Mouse (Mus musculus) liver, postnatal 0 days (tissue): ENCODE results near the gene Sgms1. TPM values are rescaled to one million over a fixed set of nuclear protein-coding genes. Genes with fewer than 3 reads are reported as not detected.

ENCODE experiments used
- ATAC-seq: fragments of 200-750 bp; cut with Nextera tagmentation; 2 replicates; pipeline ENCODE4 v1.8.0; 2017; ENCODE audit warnings: mild to moderate bottlenecking, moderate library complexity
- DNase-seq: peaks from one replicate; pipeline ENCODE4 v3.0.0-alpha.2; 2016
- H3K27ac ChIP-seq: fragments of 300-500 bp; sonication (generic); 2 replicates; pipeline ENCODE4 v1.5.1; 2014; ENCODE audit warnings: antibody characterized with exemption, moderate library complexity, mild to moderate bottlenecking, low read depth
- H3K27me3 ChIP-seq: fragments of 300-500 bp; sonication (generic); 2 replicates; pipeline ENCODE4 v1.6.1; 2014; ENCODE audit warnings: low read length, control low read depth, mixed read lengths; ENCODE audit not compliant: insufficient read depth
- H3K36me3 ChIP-seq: fragments of 300-500 bp; sonication (generic); replicated peaks from 2 replicates; pipeline ENCODE4 v1.6.1; 2014; ENCODE audit warnings: mild to moderate bottlenecking, control low read depth, low read length, moderate library complexity, mixed read lengths; ENCODE audit not compliant: insufficient read depth
- H3K4me1 ChIP-seq: fragments of 300-500 bp; sonication (generic); 2 replicates; pipeline ENCODE4 v1.6.1; 2014; ENCODE audit warnings: antibody characterized with exemption, mild to moderate bottlenecking, control low read depth; ENCODE audit not compliant: insufficient read depth
- H3K4me2 ChIP-seq: fragments of 300-500 bp; sonication (generic); 2 replicates; pipeline ENCODE4 v1.6.1; 2014; ENCODE audit warnings: low read depth, mild to moderate bottlenecking, low read length, moderate library complexity, mixed read lengths
- H3K4me3 ChIP-seq: fragments of 300-500 bp; sonication (generic); 2 replicates; pipeline ENCODE4 v1.5.1; 2014; ENCODE audit warnings: low read depth, low read length
- H3K9ac ChIP-seq: fragments of 300-500 bp; sonication (generic); replicated peaks from 2 replicates; pipeline ENCODE4 v1.6.1; 2014; ENCODE audit warnings: mild to moderate bottlenecking, moderate library complexity
- H3K9me3 ChIP-seq: fragments of 300-500 bp; sonication (generic); 2 replicates; pipeline ENCODE4 v1.6.1; 2016; ENCODE audit warnings: mild to moderate bottlenecking, control low read depth, low read length, mixed read lengths
- CTCF ChIP-seq: sonication (generic); IDR thresholded peaks from 2 replicates; pipeline ENCODE4 v1.5.1; 2016; ENCODE audit warnings: antibody characterized with exemption, low read depth
- EP300 ChIP-seq: IDR thresholded peaks from 2 replicates; pipeline ENCODE4 v1.6.1; 2016; ENCODE audit warnings: antibody characterized with exemption, low read depth, mild to moderate bottlenecking
- WGBS: fragments of 180-500 bp; shearing (Covaris S2); extraction: QIAGEN DNeasy Blood & Tissue Kit; methylation state at CpG from one replicate; pipeline ENCODE4 v1.1.7; 2014; ENCODE audit not compliant: insufficient replicate concordance; 5-methylcytosine and 5-hydroxymethylcytosine counted together
- polyA plus RNA-seq: library from polyadenylated mRNA; unstranded; fragments of >200 nt; fragmentation: Nextera tagmentation; extraction: Ambion mirVana; gene quantifications from 2 replicates; pipeline ENCODE4 v1.2.1, GENCODE M21; 2015

The Sgms1 gene
- polyA plus RNA-seq, 1 experiment from 2014 or later: 16.0 TPM

GRCm38 (mm10) chr19:32343937-32344737 is 45.4 kb downstream of the Sgms1 start:
- Histone ChIP-seq H3K4me3 (peak overlapping the region; percentile 24), H3K9me3 (no peaks in the 10 kb centered on the region), H3K9ac (peak overlapping the region; percentile 32), H3K4me2 (peak overlapping the region; percentile 52), H3K27me3 (no peaks in the 10 kb centered on the region), H3K4me1 (peaks cover 24% of the 10 kb centered on the region), H3K36me3 (no peaks in the 10 kb centered on the region), H3K27ac (peak overlapping the region; percentile 62)
- no peak for TF ChIP-seq CTCF
- no peak for TF ChIP-seq EP300
- WGBS: 50% methylated on average over 17 of the region's 17 CpGs
- DNase-seq: no peak
- ATAC-seq: peak; percentile 25; the same call in 1 of the 2 replicates

GRCm38 (mm10) chr19:32342436-32342835 is 47.1 kb downstream of the Sgms1 start:
- no peaks in the 10 kb centered on the region for H3K36me3 ChIP-seq
- H3K27me3 ChIP-seq: no peaks in the 10 kb centered on the region
- no peak for TF ChIP-seq CTCF
- TF ChIP-seq EP300: no peak
- DNase-seq: no peak
- ATAC-seq: no peak
- no peak overlapping the region for H3K27ac ChIP-seq
- H3K4me1 ChIP-seq: peaks cover 27% of the 10 kb centered on the region
- WGBS: 62% methylated on average over 5 of the region's 5 CpGs
- H3K4me2 ChIP-seq: no peak overlapping the region
- no peak overlapping the region for H3K9ac ChIP-seq
- H3K9me3 ChIP-seq: no peaks in the 10 kb centered on the region
- no peak overlapping the region for H3K4me3 ChIP-seq

- no peak for DNase-seq
- H3K4me1 ChIP-seq: peaks cover 21% of the 10 kb centered on the region
- H3K27me3 ChIP-seq: no peaks in the 10 kb centered on the region
- H3K9me3 ChIP-seq: no peaks in the 10 kb centered on the region
- no peaks in the 10 kb centered on the region for H3K36me3 ChIP-seq
- no peak for TF ChIP-seq CTCF
- TF ChIP-seq EP300: no peak
- H3K27ac ChIP-seq: no peak overlapping the region
- ATAC-seq: no peak
- 59% methylated on average over 2 of the region's 2 CpGs for WGBS
- H3K9ac ChIP-seq: no peak overlapping the region
- H3K4me3 ChIP-seq: no peak overlapping the region
- no peak overlapping the region for H3K4me2 ChIP-seq
Measured at GRCm38 (mm10) chr19:32341091-32341490, 48.4 kb downstream of the Sgms1 start.

GRCm38 (mm10) chr19:32340168-32340567 is 49.3 kb downstream of the Sgms1 start:
- Histone ChIP-seq H3K4me3 (no peak overlapping the region), H3K27ac (no peak overlapping the region), H3K9me3 (no peaks in the 10 kb centered on the region), H3K36me3 (no peaks in the 10 kb centered on the region), H3K4me1 (peaks cover 18% of the 10 kb centered on the region), H3K27me3 (no peaks in the 10 kb centered on the region), H3K9ac (no peak overlapping the region), H3K4me2 (no peak overlapping the region)
- DNase-seq (no peak), ATAC-seq (no peak)
- 73% methylated on average over 5 of the region's 5 CpGs for WGBS
- TF ChIP-seq EP300 (no peak), CTCF (no peak)

GRCm38 (mm10) chr19:32337708-32338107 is 51.8 kb downstream of the Sgms1 start:
- TF ChIP-seq CTCF: no peak
- 0 out of 2 replicates have a peak, but pooled peaks have one; percentile 3 for TF ChIP-seq EP300
- H3K4me1 ChIP-seq: peaks cover 10% of the 10 kb centered on the region; the same call in 1 of the 2 replicates
- 0 out of 2 replicates have a peak overlapping the region, but pooled peaks have one; percentile 0 for H3K27ac ChIP-seq
- DNase-seq: no peak
- no peak overlapping the region for H3K4me2 ChIP-seq
- no peaks in the 10 kb centered on the region for H3K27me3 ChIP-seq
- ATAC-seq: no peak
- H3K4me3 ChIP-seq: no peak overlapping the region
- 62% methylated on average over 6 of the region's 6 CpGs for WGBS
- H3K9me3 ChIP-seq: no peaks in the 10 kb centered on the region
- no peak overlapping the region for H3K9ac ChIP-seq
- no peaks in the 10 kb centered on the region for H3K36me3 ChIP-seq

- no peaks in the 10 kb centered on the region for H3K27me3 ChIP-seq
- no peak overlapping the region for H3K4me3 ChIP-seq
- no peaks in the 10 kb centered on the region for H3K9me3 ChIP-seq
- 74% methylated on average over 2 of the region's 2 CpGs for WGBS
- H3K4me2 ChIP-seq: no peak overlapping the region
- no peak overlapping the region for H3K27ac ChIP-seq
- DNase-seq: no peak
- no peaks in the 10 kb centered on the region for H3K36me3 ChIP-seq
- no peak overlapping the region for H3K9ac ChIP-seq
- TF ChIP-seq CTCF: no peak
- TF ChIP-seq EP300: no peak
- peaks cover 17% of the 10 kb centered on the region for H3K4me1 ChIP-seq
- no peak for ATAC-seq
Measured at GRCm38 (mm10) chr19:32334751-32335150, 54.8 kb downstream of the Sgms1 start.
